Mouse (Mus musculus): Measurements from ENCODE around the gene Bod1l. TPM values are rescaled to one million over a fixed set of nuclear protein-coding genes. Genes with fewer than 3 reads are reported as not detected.
A peak's percentile ranks its signal among the peaks of the same experiment; 100 is the strongest.

The Bod1l gene
- polyA plus RNA-seq, 1 experiment from 2014 or later: 25.1 TPM

DNA sequence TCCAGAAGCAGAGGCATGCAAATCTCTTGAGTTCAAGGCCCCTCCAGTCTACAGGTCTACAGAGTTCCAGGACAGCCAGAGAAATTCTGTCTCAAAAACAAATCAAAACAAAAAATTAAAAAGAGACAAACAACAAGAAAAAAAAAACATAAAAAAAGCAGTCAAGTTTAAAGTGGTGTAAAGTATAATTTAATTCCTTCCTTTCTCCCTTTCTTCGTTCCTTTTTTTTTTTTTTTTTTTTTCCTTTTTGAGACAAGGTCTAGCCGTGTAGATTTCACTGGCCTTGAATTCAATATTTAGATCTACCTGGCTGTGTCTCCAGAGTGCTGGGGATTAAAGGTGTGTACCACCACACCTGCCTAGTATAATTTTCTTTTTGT is 1.4 kb upstream of the Bod1l start:
- Histone ChIP-seq H3K9me3 (ENCODE audit: control insufficient read depth, low read length) (no peaks in the 10 kb centered on the region), H3K27me3 (replicated peaks; ENCODE audit: control insufficient read depth, insufficient read depth, low read length) (no peaks in the 10 kb centered on the region), H3K27ac (ENCODE audit: low read depth, low read length) (no peak overlapping the region), H3K9ac (ENCODE audit: low read depth, low read length) (no peak overlapping the region), H3K36me3 (ENCODE audit: control insufficient read depth, insufficient read depth, low read length) (no peaks in the 10 kb centered on the region), H3K4me2 (ENCODE audit: low read length) (peak overlapping the region; percentile 74), H3K4me3 (ENCODE audit: low read length) (peak overlapping the region; percentile 96; the same call in 1 of the 2 replicates), H3K4me1 (ENCODE audit: control insufficient read depth, insufficient read depth, low read depth, low read length) (peaks cover 20% of the 10 kb centered on the region)
- ATAC-seq: no peak
- 66% methylated on average over 2 of the region's 2 CpGs for WGBS

DNA sequence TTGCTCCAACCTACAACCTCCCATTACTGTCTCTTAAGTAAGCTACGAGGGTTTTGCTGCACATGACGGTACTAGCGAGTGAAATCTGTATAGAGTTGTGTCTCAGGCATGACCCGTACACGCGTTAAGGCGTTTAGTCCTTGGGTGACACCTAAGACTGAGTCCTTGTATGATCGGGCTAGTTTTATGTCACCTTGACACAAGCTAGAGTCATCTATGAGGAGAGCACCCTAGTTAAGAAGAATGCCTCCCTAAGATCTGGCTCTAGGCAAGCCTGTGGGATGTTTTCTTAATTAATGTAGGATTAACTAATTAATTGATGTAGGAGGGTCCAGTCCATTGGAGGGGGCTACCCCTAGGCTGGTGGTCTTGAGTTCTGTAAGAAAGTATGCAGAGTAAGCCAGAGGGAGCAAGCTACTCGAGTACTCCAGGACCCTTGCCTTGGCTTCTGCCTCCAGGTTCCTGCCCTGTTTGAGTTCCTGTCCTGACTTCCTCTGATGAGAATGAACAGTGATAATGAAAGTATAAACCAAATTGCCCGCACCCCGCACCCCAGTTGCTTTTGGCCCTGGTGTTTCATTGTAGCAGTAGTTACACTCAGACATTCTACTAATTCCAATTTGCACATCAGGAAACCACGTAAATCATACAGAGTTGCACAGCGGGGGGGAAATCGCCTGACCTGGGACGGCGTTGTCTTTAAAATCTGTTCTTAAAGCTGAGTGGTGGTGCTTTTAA is 874 bp upstream of the Bod1l start:
- no peak overlapping the region for H3K27ac ChIP-seq (ENCODE audit: low read depth, low read length)
- ATAC-seq: peak; percentile 18; the same call in 1 of the 2 replicates
- 18% methylated on average over 16 of the region's 16 CpGs for WGBS
- no peaks in the 10 kb centered on the region for H3K27me3 ChIP-seq (replicated peaks; ENCODE audit: control insufficient read depth, insufficient read depth, low read length)
- H3K36me3 ChIP-seq (ENCODE audit: control insufficient read depth, insufficient read depth, low read length): no peaks in the 10 kb centered on the region
- peaks cover 20% of the 10 kb centered on the region for H3K4me1 ChIP-seq (ENCODE audit: control insufficient read depth, insufficient read depth, low read depth, low read length)
- peak overlapping the region; percentile 74 for H3K4me2 ChIP-seq (ENCODE audit: low read length)
- H3K9ac ChIP-seq (ENCODE audit: low read depth, low read length): peak overlapping the region; percentile 41; the same call in 1 of the 2 replicates
- no peaks in the 10 kb centered on the region for H3K9me3 ChIP-seq (ENCODE audit: control insufficient read depth, low read length)
- H3K4me3 ChIP-seq (ENCODE audit: low read length): peak overlapping the region; percentile 96

DNA sequence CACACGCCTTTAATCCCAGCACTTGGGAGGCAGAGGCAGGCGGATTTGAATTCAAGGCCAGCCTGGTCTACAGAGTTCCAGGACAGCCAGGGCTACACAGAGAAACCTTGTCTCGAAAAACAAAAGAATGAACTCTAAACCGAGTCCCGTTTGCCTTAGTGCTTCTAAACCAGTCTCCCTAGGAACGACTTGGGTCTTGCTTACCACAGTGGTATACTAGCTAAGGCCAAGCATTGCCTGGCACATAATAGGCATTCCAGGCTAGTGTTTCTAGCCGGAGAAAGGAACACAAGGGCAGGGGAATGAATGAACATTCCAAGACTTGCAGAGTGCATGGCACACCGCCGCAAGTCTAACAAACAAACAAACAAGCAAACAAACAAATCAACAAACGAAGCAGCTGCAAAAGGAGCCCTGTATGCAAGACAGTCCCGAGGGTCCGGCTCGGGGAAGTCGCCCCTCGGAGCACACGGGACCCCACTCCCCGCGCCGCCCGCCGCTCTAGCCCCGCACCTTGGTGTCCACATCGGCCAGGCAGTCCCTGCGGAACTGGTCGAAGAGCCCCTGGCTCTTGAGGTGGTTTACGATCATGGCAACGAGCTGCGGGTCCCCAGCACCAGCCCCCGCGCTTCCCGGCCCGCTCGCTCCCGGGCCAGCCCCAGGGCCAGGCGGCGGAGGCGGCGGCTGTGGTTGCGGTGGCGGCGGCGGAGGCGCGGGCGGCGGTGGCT is 532 bp downstream of the Bod1l start:
- peak overlapping the region; percentile 91 for H3K9ac ChIP-seq (ENCODE audit: low read depth, low read length)
- no peaks in the 10 kb centered on the region for H3K36me3 ChIP-seq (ENCODE audit: control insufficient read depth, insufficient read depth, low read length)
- H3K4me3 ChIP-seq (ENCODE audit: low read length): peak overlapping the region; percentile 96
- H3K4me1 ChIP-seq (ENCODE audit: control insufficient read depth, insufficient read depth, low read depth, low read length): peaks cover 20% of the 10 kb centered on the region
- no peaks in the 10 kb centered on the region for H3K9me3 ChIP-seq (ENCODE audit: control insufficient read depth, low read length)
- peak overlapping the region; percentile 72 for H3K27ac ChIP-seq (ENCODE audit: low read depth, low read length)
- ATAC-seq: peak; percentile 84; the same call in 1 of the 2 replicates
- H3K27me3 ChIP-seq (replicated peaks; ENCODE audit: control insufficient read depth, insufficient read depth, low read length): no peaks in the 10 kb centered on the region
- peak overlapping the region; percentile 74 for H3K4me2 ChIP-seq (ENCODE audit: low read length)
- WGBS: 1% methylated on average over 45 of the region's 46 CpGs

DNA sequence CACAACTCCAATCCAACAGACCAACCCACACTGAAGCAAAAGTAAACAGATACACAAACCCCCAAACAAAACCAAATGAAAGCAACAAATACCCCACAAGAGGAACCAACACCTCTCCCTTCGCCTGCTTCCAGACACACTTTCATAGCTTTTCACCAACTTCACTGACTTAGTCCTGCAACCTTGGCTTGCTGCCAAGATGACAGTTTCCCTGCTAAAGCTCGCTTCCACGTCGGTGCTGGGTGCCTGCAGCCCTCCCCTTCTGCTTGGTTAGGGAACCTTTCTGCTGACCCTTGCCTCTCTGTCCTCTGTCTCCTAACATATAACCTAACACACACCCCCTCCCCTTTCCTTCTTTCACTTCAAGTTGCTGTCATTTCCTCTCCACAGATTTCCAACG is 1.4 kb downstream of the Bod1l start:
- Histone ChIP-seq H3K4me2 (ENCODE audit: low read length) (peak overlapping the region; percentile 74), H3K9ac (ENCODE audit: low read depth, low read length) (no peak overlapping the region)

DNA sequence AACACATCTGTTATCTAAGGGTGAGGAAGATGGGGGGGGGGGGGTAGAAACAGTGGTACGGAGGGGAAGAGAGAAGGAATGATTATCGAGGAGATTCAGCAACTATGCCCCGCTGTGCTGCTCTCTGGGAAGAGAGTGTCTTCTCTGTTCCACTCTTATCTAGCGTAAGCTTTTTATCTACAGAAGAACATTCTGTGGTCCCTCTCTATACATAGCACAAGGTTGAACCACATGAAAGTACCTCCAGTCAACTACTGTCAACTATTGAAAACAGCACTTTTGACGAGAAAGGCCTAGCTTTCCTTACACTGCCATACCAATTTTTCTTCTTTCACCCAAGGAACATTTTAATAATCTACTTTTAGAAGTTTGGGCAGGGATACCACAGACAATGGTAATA is 2.4 kb downstream of the Bod1l start:
- WGBS: 88% methylated on average over 4 of the region's 5 CpGs
- no peaks in the 10 kb centered on the region for H3K9me3 ChIP-seq (ENCODE audit: control insufficient read depth, low read length)
- no peak overlapping the region for H3K27ac ChIP-seq (ENCODE audit: low read depth, low read length)
- no peak overlapping the region for H3K9ac ChIP-seq (ENCODE audit: low read depth, low read length)
- peaks cover 20% of the 10 kb centered on the region for H3K4me1 ChIP-seq (ENCODE audit: control insufficient read depth, insufficient read depth, low read depth, low read length)
- no peak overlapping the region for H3K4me3 ChIP-seq (ENCODE audit: low read length)
- H3K27me3 ChIP-seq (replicated peaks; ENCODE audit: control insufficient read depth, insufficient read depth, low read length): no peaks in the 10 kb centered on the region
- peaks cover 2% of the 10 kb centered on the region; the same call in 1 of the 2 replicates for H3K36me3 ChIP-seq (ENCODE audit: control insufficient read depth, insufficient read depth, low read length)
- no peak for ATAC-seq
- no peak overlapping the region for H3K4me2 ChIP-seq (ENCODE audit: low read length)

More for the DNA sequence above, 1.4 kb downstream of the Bod1l start:
- no peaks in the 10 kb centered on the region for H3K36me3 ChIP-seq (ENCODE audit: control insufficient read depth, insufficient read depth, low read length)
- peak overlapping the region; percentile 96; the same call in 1 of the 2 replicates for H3K4me3 ChIP-seq (ENCODE audit: low read length)
- H3K27ac ChIP-seq (ENCODE audit: low read depth, low read length): no peak overlapping the region
- H3K27me3 ChIP-seq (replicated peaks; ENCODE audit: control insufficient read depth, insufficient read depth, low read length): no peaks in the 10 kb centered on the region
- no peaks in the 10 kb centered on the region for H3K9me3 ChIP-seq (ENCODE audit: control insufficient read depth, low read length)
- 20% methylated on average over 5 of the region's 5 CpGs for WGBS
- H3K4me1 ChIP-seq (ENCODE audit: control insufficient read depth, insufficient read depth, low read depth, low read length): peaks cover 20% of the 10 kb centered on the region
- ATAC-seq: no peak

DNA sequence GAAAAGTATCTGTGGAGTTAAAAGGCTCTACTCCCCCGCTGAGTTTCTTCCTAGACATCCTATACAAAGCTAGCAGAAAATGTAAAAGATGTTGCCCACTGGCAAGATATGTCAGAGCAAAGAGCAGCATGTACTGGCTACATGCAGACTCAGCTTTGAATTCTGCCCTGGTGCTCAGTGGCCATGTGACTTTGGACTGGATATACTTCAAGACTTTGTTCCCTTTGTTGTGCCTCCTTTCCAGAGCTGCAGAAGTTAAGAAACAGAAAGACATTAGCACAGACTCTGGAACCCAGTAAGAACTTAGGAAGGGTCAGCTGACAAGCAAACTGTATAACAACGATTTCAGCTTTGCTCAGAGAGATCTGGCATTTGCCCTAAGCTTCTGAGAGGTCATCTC is 14.0 kb downstream of the Bod1l start:
- Histone ChIP-seq H3K4me3 (ENCODE audit: low read length) (no peak overlapping the region), H3K9me3 (ENCODE audit: control insufficient read depth, low read length) (no peaks in the 10 kb centered on the region), H3K4me1 (ENCODE audit: control insufficient read depth, insufficient read depth, low read depth, low read length) (no peaks in the 10 kb centered on the region), H3K36me3 (ENCODE audit: control insufficient read depth, insufficient read depth, low read length) (peaks cover 34% of the 10 kb centered on the region), H3K4me2 (ENCODE audit: low read length) (no peak overlapping the region), H3K27me3 (replicated peaks; ENCODE audit: control insufficient read depth, insufficient read depth, low read length) (no peaks in the 10 kb centered on the region), H3K27ac (ENCODE audit: low read depth, low read length) (no peak overlapping the region), H3K9ac (ENCODE audit: low read depth, low read length) (no peak overlapping the region)
- WGBS: 93% methylated on average over 2 of the region's 2 CpGs
- no peak for ATAC-seq

DNA sequence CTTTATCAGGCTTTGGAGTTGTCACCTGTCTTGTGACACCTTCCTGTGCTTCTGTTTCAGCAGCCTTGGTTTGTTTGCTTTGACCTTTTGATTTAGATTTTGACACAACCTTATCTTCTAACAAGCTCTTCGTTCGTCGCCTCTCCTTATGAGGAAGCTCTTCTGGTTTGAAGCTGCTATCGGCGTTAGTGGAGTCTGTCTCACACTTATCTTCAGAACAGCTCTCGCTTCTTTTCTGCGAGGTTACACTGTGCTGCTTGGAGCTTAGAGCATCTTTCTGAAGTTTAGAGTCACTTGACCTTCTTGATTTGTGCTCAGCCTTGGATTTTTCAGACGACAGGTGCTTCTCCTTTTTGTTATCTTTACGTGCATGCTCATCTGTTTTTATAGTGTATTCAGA is 23.0 kb downstream of the Bod1l start:
- ATAC-seq: no peak
- WGBS: 97% methylated on average over 9 of the region's 9 CpGs

DNA sequence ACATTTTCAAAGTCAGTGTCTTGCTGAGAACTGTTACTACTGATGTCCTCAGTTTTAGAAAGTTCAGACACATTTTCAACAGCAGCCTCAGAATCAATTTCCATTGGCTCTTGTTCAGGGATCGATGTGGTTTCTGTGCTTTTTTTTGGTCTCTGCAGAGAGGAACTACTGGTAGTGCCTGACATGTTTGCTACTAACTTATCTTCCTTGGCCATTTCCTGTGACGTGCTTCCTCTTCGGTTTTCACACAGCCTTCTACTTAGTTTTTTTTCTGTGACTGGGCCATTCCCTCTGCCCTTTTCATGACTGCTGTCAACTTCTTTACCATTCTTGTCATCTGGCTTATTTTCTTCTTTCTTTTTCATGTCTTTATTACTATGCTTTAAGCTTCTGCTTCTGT is 23.6 kb downstream of the Bod1l start:
- Histone ChIP-seq H3K27me3 (replicated peaks; ENCODE audit: control insufficient read depth, insufficient read depth, low read length) (no peaks in the 10 kb centered on the region), H3K27ac (ENCODE audit: low read depth, low read length) (no peak overlapping the region), H3K9me3 (ENCODE audit: control insufficient read depth, low read length) (no peaks in the 10 kb centered on the region), H3K4me2 (ENCODE audit: low read length) (no peak overlapping the region), H3K4me3 (ENCODE audit: low read length) (no peak overlapping the region), H3K9ac (ENCODE audit: low read depth, low read length) (no peak overlapping the region), H3K4me1 (ENCODE audit: control insufficient read depth, insufficient read depth, low read depth, low read length) (no peaks in the 10 kb centered on the region), H3K36me3 (ENCODE audit: control insufficient read depth, insufficient read depth, low read length) (peaks cover 65% of the 10 kb centered on the region)
- 95% methylated on average over 3 of the region's 3 CpGs for WGBS
- no peak for ATAC-seq

More for the DNA sequence above, 23.0 kb downstream of the Bod1l start:
- H3K27ac ChIP-seq (ENCODE audit: low read depth, low read length): no peak overlapping the region
- H3K9ac ChIP-seq (ENCODE audit: low read depth, low read length): no peak overlapping the region
- no peaks in the 10 kb centered on the region for H3K27me3 ChIP-seq (replicated peaks; ENCODE audit: control insufficient read depth, insufficient read depth, low read length)
- H3K4me3 ChIP-seq (ENCODE audit: low read length): no peak overlapping the region
- no peak overlapping the region for H3K4me2 ChIP-seq (ENCODE audit: low read length)
- no peaks in the 10 kb centered on the region for H3K4me1 ChIP-seq (ENCODE audit: control insufficient read depth, insufficient read depth, low read depth, low read length)
- H3K9me3 ChIP-seq (ENCODE audit: control insufficient read depth, low read length): no peaks in the 10 kb centered on the region
- H3K36me3 ChIP-seq (ENCODE audit: control insufficient read depth, insufficient read depth, low read length): peaks cover 63% of the 10 kb centered on the region

DNA sequence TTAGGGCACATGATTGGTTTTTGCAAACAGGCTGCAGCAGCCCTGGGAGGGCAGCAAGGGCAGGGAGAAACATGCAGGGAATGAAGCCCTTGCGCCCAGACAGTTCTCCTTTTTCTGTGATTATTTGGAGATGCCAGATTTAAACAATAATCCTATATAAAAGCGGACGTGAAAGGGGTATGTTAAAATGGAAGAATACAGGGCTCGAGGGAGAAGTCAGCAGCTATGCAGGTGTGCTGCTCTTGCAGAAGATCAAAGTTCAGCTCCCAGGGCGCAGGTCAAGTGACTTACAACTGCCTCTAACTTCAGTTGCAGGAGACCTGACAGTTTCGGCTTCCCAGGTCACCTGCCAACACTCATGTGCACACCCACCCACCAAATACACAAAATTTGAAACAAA is 31.6 kb downstream of the Bod1l start:
- H3K36me3 ChIP-seq (ENCODE audit: control insufficient read depth, insufficient read depth, low read length): peaks cover 37% of the 10 kb centered on the region
- WGBS: 85% methylated on average over 6 of the region's 6 CpGs

More for the DNA sequence above, 31.6 kb downstream of the Bod1l start:
- H3K4me1 ChIP-seq (ENCODE audit: control insufficient read depth, insufficient read depth, low read depth, low read length): no peaks in the 10 kb centered on the region
- H3K4me2 ChIP-seq (ENCODE audit: low read length): no peak overlapping the region
- H3K27me3 ChIP-seq (replicated peaks; ENCODE audit: control insufficient read depth, insufficient read depth, low read length): no peaks in the 10 kb centered on the region
- no peaks in the 10 kb centered on the region for H3K9me3 ChIP-seq (ENCODE audit: control insufficient read depth, low read length)
- no peak for ATAC-seq
- no peak overlapping the region for H3K9ac ChIP-seq (ENCODE audit: low read depth, low read length)
- no peak overlapping the region for H3K4me3 ChIP-seq (ENCODE audit: low read length)
- H3K27ac ChIP-seq (ENCODE audit: low read depth, low read length): no peak overlapping the region
